Mouse (Mus musculus) megakaryocyte, embryonic 14.5 days (primary cell): Measurements from ENCODE around the gene A630001G21Rik. TPM values are rescaled to one million over a fixed set of nuclear protein-coding genes. Genes with fewer than 3 reads are reported as not detected.
A peak's percentile ranks its signal among the peaks of the same experiment; 100 is the strongest.

ENCODE experiments used
- H3K27me3 ChIP-seq: replicated peaks from 2 replicates; pipeline ENCODE3; 2012; ENCODE audit warnings: inconsistent platforms
- H3K36me3 ChIP-seq: replicated peaks from 2 replicates; pipeline ENCODE3; 2012; ENCODE audit warnings: low read length, inconsistent platforms, mixed read lengths
- H3K4me1 ChIP-seq: 2 replicates; pipeline ENCODE4 v1.6.1; 2012; ENCODE audit warnings: inconsistent platforms
- H3K4me3 ChIP-seq: replicated peaks from 2 replicates; pipeline ENCODE3; 2012; ENCODE audit warnings: moderate library complexity, mild to moderate bottlenecking, inconsistent platforms
- H3K9me3 ChIP-seq: 2 replicates; pipeline ENCODE4 v1.6.1; 2012; ENCODE audit warnings: inconsistent platforms
- FLI1 ChIP-seq: IDR thresholded peaks from 2 replicates; pipeline ENCODE4 v1.6.1; 2012; ENCODE audit warnings: low read length, inconsistent platforms, mixed read lengths
- GATA1 ChIP-seq: IDR thresholded peaks from 3 replicates; pipeline ENCODE4 v1.6.1; 2012; ENCODE audit warnings: mixed read lengths, low read length, inconsistent platforms, borderline replicate concordance
- polyA plus RNA-seq: library from polyadenylated mRNA; stranded (reverse); fragments of >175 nt; gene quantifications from 2 replicates; pipeline ENCODE4 v1.2.3, GENCODE M21; 2012; ENCODE audit warnings: low replicate concordance; ENCODE audit not compliant: insufficient read depth

A630001G21Rik gene
- polyA plus RNA-seq, 1 experiment: 5.2 TPM

DNA sequence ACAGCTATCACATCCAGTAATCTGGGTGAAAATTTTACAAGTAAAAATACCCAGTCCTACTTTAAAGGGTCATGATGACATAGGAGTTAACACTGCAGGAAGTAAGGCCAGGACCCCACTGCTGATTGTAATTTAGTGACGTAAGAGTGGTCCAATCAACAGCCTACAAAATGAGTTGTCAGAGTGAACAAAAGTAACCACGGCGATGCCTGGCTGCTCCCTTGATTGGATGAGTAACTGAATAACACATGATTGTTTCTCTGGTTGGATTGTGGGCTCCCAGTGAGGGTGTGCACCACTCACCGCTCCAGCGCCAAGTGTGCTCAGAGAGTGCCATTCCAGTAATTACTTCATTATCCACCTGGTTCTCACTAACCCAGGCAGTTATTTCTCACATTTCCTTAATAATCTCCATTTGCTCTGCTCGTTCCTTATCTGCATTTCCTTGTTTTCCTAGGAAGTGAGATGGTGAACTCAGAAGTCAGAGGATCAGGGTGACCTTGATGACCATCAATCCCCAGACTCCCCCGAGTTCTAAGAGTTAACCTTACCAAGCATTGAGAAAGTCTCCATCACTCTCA is 61.9 kb downstream of the A630001G21Rik start:
- TF ChIP-seq FLI1 (no peak), GATA1 (no peak)
- peaks cover 6% of the 10 kb centered on the region; the same call in 1 of the 2 replicates for H3K9me3 ChIP-seq
- peaks cover 6% of the 10 kb centered on the region; the same call in 1 of the 2 replicates for H3K4me1 ChIP-seq
- peaks cover 50% of the 10 kb centered on the region for H3K36me3 ChIP-seq
- no peaks in the 10 kb centered on the region for H3K27me3 ChIP-seq
- no peak overlapping the region for H3K4me3 ChIP-seq

DNA sequence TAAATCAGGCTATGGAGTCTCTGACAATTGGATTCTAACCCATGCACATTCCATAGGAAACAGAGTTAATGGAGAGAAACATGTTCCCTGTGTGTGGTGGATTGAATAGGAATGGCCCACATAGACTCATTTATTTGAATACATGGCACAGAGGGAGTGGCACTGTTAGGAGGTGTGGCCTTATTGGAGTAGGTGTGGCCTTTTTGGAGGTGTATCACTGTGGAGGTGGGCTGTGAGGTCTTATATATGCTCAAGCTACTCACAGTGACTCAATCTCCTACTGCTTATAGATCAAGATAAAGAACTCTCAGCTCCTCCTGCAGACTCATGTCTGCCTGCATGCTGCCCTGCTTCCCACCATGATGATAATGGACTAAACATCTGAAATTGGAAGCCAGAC is 63.9 kb downstream of the A630001G21Rik start:
- H3K27me3 ChIP-seq: no peaks in the 10 kb centered on the region
- H3K4me1 ChIP-seq: peaks cover 6% of the 10 kb centered on the region; the same call in 1 of the 2 replicates
- H3K4me3 ChIP-seq: no peak overlapping the region
- H3K9me3 ChIP-seq: peaks cover 6% of the 10 kb centered on the region; the same call in 1 of the 2 replicates
- TF ChIP-seq GATA1 (no peak), FLI1 (no peak)
- H3K36me3 ChIP-seq: peaks cover 31% of the 10 kb centered on the region

DNA sequence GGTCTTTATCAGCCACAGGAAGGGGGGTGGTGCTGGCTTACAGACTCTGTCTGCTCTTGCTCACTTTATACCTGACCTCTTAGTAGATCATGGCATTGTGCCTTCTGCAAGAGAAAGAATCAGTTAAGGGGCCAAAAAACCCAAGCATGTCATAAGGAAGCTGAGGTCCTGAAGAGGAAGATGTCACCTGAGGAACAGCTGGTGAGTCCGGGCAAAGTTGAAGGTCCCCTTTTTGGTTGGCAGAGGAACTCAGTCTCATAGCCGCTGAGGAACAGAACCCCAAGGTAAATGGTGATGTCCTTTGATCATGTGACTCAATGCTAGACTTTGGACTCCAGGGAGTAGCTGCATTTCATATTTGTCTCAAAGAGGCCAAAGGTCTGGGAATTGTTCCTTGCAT is 71.7 kb downstream of the A630001G21Rik start:
- H3K9me3 ChIP-seq: no peaks in the 10 kb centered on the region
- no peak overlapping the region for H3K4me3 ChIP-seq
- H3K4me1 ChIP-seq: peaks cover 10% of the 10 kb centered on the region
- TF ChIP-seq FLI1 (no peak), GATA1 (no peak)
- H3K27me3 ChIP-seq: no peaks in the 10 kb centered on the region
- peaks cover 7% of the 10 kb centered on the region for H3K36me3 ChIP-seq

DNA sequence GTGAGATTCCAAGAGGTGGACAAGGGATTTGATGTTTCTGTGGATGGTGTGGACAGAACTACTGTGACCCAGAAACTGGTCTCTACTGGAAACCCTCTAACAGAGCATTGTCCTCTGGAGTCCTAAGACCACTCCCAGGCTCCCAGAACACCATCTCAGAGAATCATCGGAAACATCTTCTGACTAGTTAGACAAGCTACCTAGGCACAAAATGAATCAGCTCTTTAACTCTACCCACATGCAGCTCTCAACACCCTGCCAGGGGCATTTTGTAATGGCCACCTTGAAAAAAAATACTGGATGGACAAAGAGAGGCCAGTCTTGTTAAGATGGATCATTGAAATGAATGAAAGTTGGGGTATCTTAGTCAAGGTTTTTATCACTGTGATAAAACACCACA is 72.9 kb downstream of the A630001G21Rik start:
- peaks cover 10% of the 10 kb centered on the region for H3K4me1 ChIP-seq
- H3K36me3 ChIP-seq: peaks cover 13% of the 10 kb centered on the region
- H3K9me3 ChIP-seq: no peaks in the 10 kb centered on the region
- no peak overlapping the region for H3K4me3 ChIP-seq
- TF ChIP-seq GATA1: no peak
- no peak for TF ChIP-seq FLI1
- no peaks in the 10 kb centered on the region for H3K27me3 ChIP-seq

- Histone ChIP-seq H3K9me3 (no peaks in the 10 kb centered on the region), H3K4me1 (peaks cover 20% of the 10 kb centered on the region), H3K36me3 (peaks cover 23% of the 10 kb centered on the region), H3K27me3 (no peaks in the 10 kb centered on the region), H3K4me3 (peak overlapping the region; percentile 87)
- TF ChIP-seq FLI1 (no peak), GATA1 (no peak)
Measured at GRCm38 (mm10) chr1:85703245-85704186, 74.9 kb downstream of the A630001G21Rik start.

- Histone ChIP-seq H3K36me3 (peaks cover 23% of the 10 kb centered on the region), H3K4me1 (peaks cover 30% of the 10 kb centered on the region), H3K9me3 (no peaks in the 10 kb centered on the region), H3K27me3 (no peaks in the 10 kb centered on the region), H3K4me3 (no peak overlapping the region)
- no peak for TF ChIP-seq GATA1
- TF ChIP-seq FLI1: no peak
Measured at GRCm38 (mm10) chr1:85702531-85702930, 75.9 kb downstream of the A630001G21Rik start.

GRCm38 (mm10) chr1:85697721-85698493 is 80.5 kb downstream of the A630001G21Rik start:
- no peaks in the 10 kb centered on the region for H3K27me3 ChIP-seq
- H3K36me3 ChIP-seq: peaks cover 49% of the 10 kb centered on the region
- H3K4me3 ChIP-seq: no peak overlapping the region
- H3K4me1 ChIP-seq: peaks cover 36% of the 10 kb centered on the region
- TF ChIP-seq FLI1: no peak
- no peak for TF ChIP-seq GATA1
- no peaks in the 10 kb centered on the region for H3K9me3 ChIP-seq

DNA sequence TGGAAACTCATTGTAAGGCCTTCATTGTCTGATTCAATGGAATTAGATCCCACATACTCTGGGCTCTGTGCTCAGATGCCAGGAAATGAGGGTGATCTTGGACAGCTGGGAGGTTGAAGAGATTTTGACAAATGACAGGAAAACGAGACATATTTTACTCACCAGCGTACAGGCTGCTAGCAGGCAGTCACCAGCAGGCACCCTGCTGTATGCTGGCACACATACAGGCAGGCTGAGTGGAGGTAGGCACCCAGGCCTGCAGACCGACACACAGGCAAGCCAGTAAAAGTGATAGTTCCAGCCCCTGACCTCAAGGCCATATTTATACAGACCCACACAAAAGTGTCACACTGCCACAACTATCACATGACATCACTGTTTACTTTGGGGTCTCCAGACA is 82.8 kb downstream of the A630001G21Rik start:
- Histone ChIP-seq H3K27me3 (no peaks in the 10 kb centered on the region), H3K36me3 (peaks cover 47% of the 10 kb centered on the region), H3K4me3 (no peak overlapping the region), H3K9me3 (no peaks in the 10 kb centered on the region), H3K4me1 (peaks cover 46% of the 10 kb centered on the region)
- no peak for TF ChIP-seq FLI1
- no peak for TF ChIP-seq GATA1

DNA sequence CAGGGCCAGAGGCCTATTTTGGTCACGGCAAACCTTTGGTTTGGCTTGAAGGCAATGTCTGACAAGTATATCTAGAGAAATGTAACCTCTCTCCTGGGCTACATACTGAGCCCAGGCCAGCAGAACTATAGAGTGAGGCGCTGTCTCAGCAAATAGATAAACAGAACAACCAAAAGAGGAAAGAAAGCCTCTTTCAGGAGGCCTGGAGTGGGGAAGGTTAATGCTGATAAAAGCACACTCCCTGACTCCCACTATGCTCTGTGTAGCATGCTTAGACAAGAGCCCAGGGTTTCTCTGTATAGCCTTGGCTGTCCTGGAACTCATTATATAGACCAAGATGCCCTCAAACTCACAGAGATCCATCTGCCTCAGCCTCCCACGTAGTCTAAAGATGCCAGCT is 85.2 kb downstream of the A630001G21Rik start:
- Histone ChIP-seq H3K4me3 (no peak overlapping the region), H3K27me3 (no peaks in the 10 kb centered on the region), H3K4me1 (peaks cover 35% of the 10 kb centered on the region), H3K36me3 (peaks cover 35% of the 10 kb centered on the region), H3K9me3 (no peaks in the 10 kb centered on the region)
- TF ChIP-seq GATA1 (no peak), FLI1 (no peak)

DNA sequence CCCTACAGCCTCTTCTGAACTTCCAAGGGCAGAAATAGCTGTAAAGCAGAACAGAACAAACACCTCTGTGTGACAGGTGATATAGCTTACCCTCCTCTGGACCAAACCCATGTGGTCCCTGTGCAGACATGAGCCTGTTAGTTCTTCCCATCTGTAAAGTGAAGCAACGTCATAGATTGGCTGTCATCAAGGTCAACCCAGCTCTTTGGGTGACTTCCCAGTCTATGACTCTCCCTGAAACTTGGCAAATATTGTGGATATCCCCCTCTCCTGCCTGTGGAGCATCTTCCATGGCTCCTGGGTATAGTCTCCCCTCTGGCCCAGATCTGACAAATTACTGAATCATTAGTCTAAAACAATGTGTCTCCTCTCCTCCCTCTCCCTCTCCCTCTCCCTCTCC is 86.2 kb downstream of the A630001G21Rik start:
- no peak for TF ChIP-seq FLI1
- no peak for TF ChIP-seq GATA1
- H3K4me1 ChIP-seq: peaks cover 32% of the 10 kb centered on the region
- H3K27me3 ChIP-seq: no peaks in the 10 kb centered on the region
- H3K9me3 ChIP-seq: no peaks in the 10 kb centered on the region
- H3K36me3 ChIP-seq: peaks cover 33% of the 10 kb centered on the region
- no peak overlapping the region for H3K4me3 ChIP-seq
